Mouse (Mus musculus) neural tube, embryonic 14.5 days (tissue): ENCODE data around the gene Pdcl2. TPM values are rescaled to one million over a fixed set of nuclear protein-coding genes. Genes with fewer than 3 reads are reported as not detected.

Experiments
- ATAC-seq: fragments of 200-750 bp; cut with Nextera tagmentation; 2 replicates; pipeline ENCODE4 v1.8.0; 2017; ENCODE audit warnings: low read depth, mild to moderate bottlenecking, moderate TSS enrichment, moderate library complexity
- H3K27ac ChIP-seq: fragments of 300-500 bp; sonication (generic); 2 replicates; pipeline ENCODE4 v1.5.1; 2014; ENCODE audit warnings: low read depth, mild to moderate bottlenecking, control low read depth, low read length, moderate library complexity, mixed read lengths
- H3K27me3 ChIP-seq: fragments of 300-500 bp; sonication (generic); 2 replicates; pipeline ENCODE4 v1.6.1; 2014; ENCODE audit warnings: low read length; ENCODE audit not compliant: control insufficient read depth, insufficient read depth
- H3K36me3 ChIP-seq: fragments of 300-500 bp; sonication (generic); 2 replicates; pipeline ENCODE4 v1.6.1; 2014; ENCODE audit warnings: low read length, mixed read lengths; ENCODE audit not compliant: control insufficient read depth, insufficient read depth
- H3K4me1 ChIP-seq: fragments of 300-500 bp; sonication (generic); 2 replicates; pipeline ENCODE4 v1.6.1; 2014; ENCODE audit warnings: low read length; ENCODE audit not compliant: control insufficient read depth, insufficient read depth
- H3K4me2 ChIP-seq: fragments of 300-500 bp; sonication (generic); 2 replicates; pipeline ENCODE4 v1.6.1; 2014; ENCODE audit warnings: mild to moderate bottlenecking, low read depth, low read length, control low read depth
- H3K4me3 ChIP-seq: fragments of 300-500 bp; sonication (generic); 2 replicates; pipeline ENCODE4 v1.5.1; 2014; ENCODE audit warnings: low read depth, low read length, control low read depth, mixed read lengths
- H3K9ac ChIP-seq: fragments of 300-500 bp; sonication (generic); replicated peaks from 2 replicates; pipeline ENCODE4 v1.6.1; 2014; ENCODE audit warnings: low read depth, mild to moderate bottlenecking, control low read depth, low read length, mixed read lengths
- H3K9me3 ChIP-seq: fragments of 300-500 bp; sonication (generic); 2 replicates; pipeline ENCODE4 v1.6.1; 2016; ENCODE audit warnings: low read length; ENCODE audit not compliant: control insufficient read depth
- WGBS: fragments of 180-500 bp; shearing (Covaris S2); extraction: QIAGEN DNeasy Blood & Tissue Kit; methylation state at CpG from one replicate; pipeline ENCODE4 v1.1.7; 2014; 5-methylcytosine and 5-hydroxymethylcytosine counted together
- polyA plus RNA-seq: library from polyadenylated mRNA; unstranded; fragments of >200 nt; fragmentation: Nextera tagmentation; extraction: Ambion mirVana; gene quantifications from 2 replicates; pipeline ENCODE4 v1.2.1, GENCODE M21; 2014

Pdcl2 gene
- polyA plus RNA-seq, 1 experiment from 2014 or later = not detected

DNA sequence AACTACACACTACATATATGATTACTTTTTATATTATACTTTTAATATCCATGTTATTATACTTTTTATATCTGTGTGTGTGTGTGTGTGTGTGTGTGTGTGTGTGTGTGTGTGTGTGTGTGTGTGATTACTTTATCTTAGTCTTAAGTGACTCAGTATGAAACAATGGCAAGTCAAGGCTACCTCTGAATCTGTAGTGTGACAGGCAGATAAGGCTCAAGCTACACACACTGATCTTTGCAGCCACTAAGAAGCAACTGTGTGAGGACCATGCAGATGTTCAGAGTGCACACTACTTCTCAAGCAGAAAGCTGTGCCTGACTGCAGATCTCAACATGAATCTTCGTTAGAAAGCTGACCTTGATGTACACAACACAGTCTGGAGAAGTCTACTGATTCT, 47.1 kb downstream of the Pdcl2 start:
- Histone ChIP-seq H3K9ac (no peak overlapping the region), H3K27ac (no peak overlapping the region), H3K4me2 (no peak overlapping the region), H3K27me3 (no peaks in the 10 kb centered on the region), H3K4me1 (no peaks in the 10 kb centered on the region), H3K4me3 (no peak overlapping the region), H3K9me3 (no peaks in the 10 kb centered on the region), H3K36me3 (no peaks in the 10 kb centered on the region)
- no peak for ATAC-seq
- WGBS = 97% methylated on average over 1 of the region's 1 CpGs

DNA sequence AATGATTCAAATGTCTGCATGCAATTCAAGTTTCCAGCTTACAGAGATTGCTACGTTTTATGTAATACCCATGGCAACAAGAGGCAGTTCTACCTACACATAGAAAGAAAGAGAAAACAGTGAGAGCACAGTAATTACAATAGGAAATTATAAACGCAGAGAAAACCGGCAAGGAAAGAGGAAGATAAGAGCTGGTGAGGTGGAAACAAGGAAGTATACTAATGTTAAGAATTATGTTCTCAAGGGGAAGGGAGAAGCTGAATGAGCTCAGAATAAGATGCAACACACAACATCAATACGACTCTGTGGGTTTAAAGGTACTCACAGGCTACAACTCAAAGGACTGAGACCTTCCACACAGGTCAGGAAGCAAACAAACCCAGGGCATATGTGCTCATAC, 56.0 kb downstream of the Pdcl2 start:
- Histone ChIP-seq H3K36me3 (no peaks in the 10 kb centered on the region), H3K27ac (no peak overlapping the region), H3K4me2 (no peak overlapping the region), H3K4me3 (no peak overlapping the region), H3K4me1 (no peaks in the 10 kb centered on the region), H3K9me3 (no peaks in the 10 kb centered on the region), H3K27me3 (no peaks in the 10 kb centered on the region), H3K9ac (no peak overlapping the region)
- no peak for ATAC-seq
- 90% methylated on average over 4 of the region's 4 CpGs for WGBS

Other genes with a start within 250 kb of the Pdcl2 start
- 14.2 and 16.3 TPM in 2 replicates for gene Srd5a3, start 190.9 kb downstream of the Pdcl2 start, polyA plus RNA-seq
- gene Tmem165, start 147.3 kb downstream of the Pdcl2 start, polyA plus RNA-seq = 54.0 and 63.5 TPM in 2 replicates
- 23.3 and 24.2 TPM in 2 replicates for gene Clock, start 26.4 kb downstream of the Pdcl2 start, polyA plus RNA-seq
- gene Nmu, start 32.6 kb upstream of the Pdcl2 start, polyA plus RNA-seq = 1.1 and 2.7 TPM in 2 replicates
- gene Gm7271, start 152.9 kb upstream of the Pdcl2 start, polyA plus RNA-seq = 1.5 and 10.4 TPM in 2 replicates
- gene Exoc1, start 198.2 kb upstream of the Pdcl2 start, polyA plus RNA-seq = 73.4 and 77.3 TPM in 2 replicates